Mouse (Mus musculus): ENCODE measurements around the gene Abtb1. TPM values are rescaled to one million over a fixed set of nuclear protein-coding genes. Genes with fewer than 3 reads are reported as not detected.

The Abtb1 gene
- polyA plus RNA-seq, 1 experiment from 2014 or later = 18.4 TPM

DNA sequence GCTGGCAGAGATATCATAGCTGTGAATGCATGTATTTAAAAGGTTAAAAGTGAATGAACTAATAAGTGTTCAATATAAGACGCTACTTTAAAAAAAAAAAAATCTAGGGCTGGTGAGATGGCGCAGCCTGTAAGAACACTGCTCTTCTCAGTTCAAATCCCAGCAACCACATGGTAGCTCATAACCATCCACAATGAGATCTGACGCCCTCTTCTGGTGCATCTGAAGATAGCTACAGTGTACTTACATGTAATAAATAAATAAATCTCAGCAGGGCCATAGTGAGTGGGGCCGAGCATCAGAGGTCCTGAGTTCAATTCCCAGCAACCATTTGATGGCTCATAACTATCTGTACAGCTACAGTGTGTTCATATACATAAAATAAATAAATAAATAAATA lies 37.7 kb upstream of the Abtb1 start:
- 68% methylated on average over 4 of the region's 4 CpGs for WGBS
- H3K36me3 ChIP-seq (ENCODE audit: control insufficient read depth, insufficient read depth, low read length) = no peaks in the 10 kb centered on the region
- H3K9ac ChIP-seq (ENCODE audit: low read depth, low read length) = no peak overlapping the region
- no peak overlapping the region for H3K27ac ChIP-seq (ENCODE audit: low read depth, low read length)
- ATAC-seq (ENCODE audit: low FRiP score) (no peak), DNase-seq (ENCODE audit: low spot score) (no peak)
- H3K4me1 ChIP-seq (replicated peaks; ENCODE audit: control insufficient read depth, insufficient read depth, low read length) = no peaks in the 10 kb centered on the region
- no peak overlapping the region for H3K4me3 ChIP-seq (ENCODE audit: low read depth, low read length)
- peaks cover 3% of the 10 kb centered on the region; the same call in 1 of the 2 replicates for H3K27me3 ChIP-seq (ENCODE audit: control insufficient read depth, insufficient read depth, low read length)
- H3K4me2 ChIP-seq (replicated peaks; ENCODE audit: low read depth, low read length) = no peak overlapping the region
- H3K9me3 ChIP-seq (ENCODE audit: control insufficient read depth, low read length) = no peaks in the 10 kb centered on the region; the same call in 1 of the 2 replicates

DNA sequence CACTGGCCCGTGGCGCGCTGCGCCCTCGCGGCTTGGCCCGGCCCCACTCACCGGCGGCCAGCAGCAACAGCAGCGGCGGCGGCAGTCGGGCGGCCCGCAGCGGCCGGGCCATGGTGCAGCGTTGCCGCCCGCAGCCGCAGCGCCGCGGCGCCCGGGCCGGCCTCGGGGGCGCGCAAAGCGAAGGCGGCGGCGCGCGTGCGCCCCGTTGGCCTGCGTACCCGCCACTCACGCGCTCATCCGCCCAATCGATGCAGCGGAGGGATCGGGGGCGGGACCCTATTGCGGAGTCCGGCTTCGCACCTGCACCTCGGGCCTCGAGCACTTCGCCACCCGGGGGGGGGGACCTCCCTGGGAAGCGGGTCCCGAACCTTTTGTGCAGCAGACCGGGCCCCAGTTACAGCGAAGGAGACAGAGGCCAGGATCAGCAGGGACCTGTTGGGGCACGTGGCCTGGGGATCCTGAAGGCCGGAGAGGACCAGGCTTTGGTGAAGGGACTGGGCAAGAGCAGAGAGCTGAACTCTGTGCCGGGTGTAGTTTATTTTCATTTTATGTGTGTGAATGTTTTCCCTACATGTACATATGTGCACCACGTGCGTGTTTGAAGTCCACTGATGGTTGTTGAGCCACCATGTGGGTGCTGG lies 33.2 kb upstream of the Abtb1 start, which contains the start of gene Podxl2:
Gene Podxl2, minus strand, starts transcription at position 177 of the 641 bp plus-strand sequence.
- Histone ChIP-seq H3K4me1 (replicated peaks; ENCODE audit: control insufficient read depth, insufficient read depth, low read length) (no peaks in the 10 kb centered on the region), H3K36me3 (ENCODE audit: control insufficient read depth, insufficient read depth, low read length) (no peaks in the 10 kb centered on the region), H3K27me3 (ENCODE audit: control insufficient read depth, insufficient read depth, low read length) (peaks cover 4% of the 10 kb centered on the region; the same call in 1 of the 2 replicates), H3K27ac (ENCODE audit: low read depth, low read length) (peak within 1 kb of the TSS; percentile 85), H3K4me2 (replicated peaks; ENCODE audit: low read depth, low read length) (peak within 1 kb of the TSS; percentile 96), H3K9ac (ENCODE audit: low read depth, low read length) (peak within 1 kb of the TSS; percentile 92), H3K9me3 (ENCODE audit: control insufficient read depth, low read length) (no peaks in the 10 kb centered on the region; the same call in 1 of the 2 replicates), H3K4me3 (ENCODE audit: low read depth, low read length) (peak within 1 kb of the TSS; percentile 87)
- 6% methylated on average over 55 of the region's 63 CpGs for WGBS
- DNase-seq (ENCODE audit: low spot score) = peak; percentile 92
- ATAC-seq (ENCODE audit: low FRiP score) = peak; percentile 76

DNA sequence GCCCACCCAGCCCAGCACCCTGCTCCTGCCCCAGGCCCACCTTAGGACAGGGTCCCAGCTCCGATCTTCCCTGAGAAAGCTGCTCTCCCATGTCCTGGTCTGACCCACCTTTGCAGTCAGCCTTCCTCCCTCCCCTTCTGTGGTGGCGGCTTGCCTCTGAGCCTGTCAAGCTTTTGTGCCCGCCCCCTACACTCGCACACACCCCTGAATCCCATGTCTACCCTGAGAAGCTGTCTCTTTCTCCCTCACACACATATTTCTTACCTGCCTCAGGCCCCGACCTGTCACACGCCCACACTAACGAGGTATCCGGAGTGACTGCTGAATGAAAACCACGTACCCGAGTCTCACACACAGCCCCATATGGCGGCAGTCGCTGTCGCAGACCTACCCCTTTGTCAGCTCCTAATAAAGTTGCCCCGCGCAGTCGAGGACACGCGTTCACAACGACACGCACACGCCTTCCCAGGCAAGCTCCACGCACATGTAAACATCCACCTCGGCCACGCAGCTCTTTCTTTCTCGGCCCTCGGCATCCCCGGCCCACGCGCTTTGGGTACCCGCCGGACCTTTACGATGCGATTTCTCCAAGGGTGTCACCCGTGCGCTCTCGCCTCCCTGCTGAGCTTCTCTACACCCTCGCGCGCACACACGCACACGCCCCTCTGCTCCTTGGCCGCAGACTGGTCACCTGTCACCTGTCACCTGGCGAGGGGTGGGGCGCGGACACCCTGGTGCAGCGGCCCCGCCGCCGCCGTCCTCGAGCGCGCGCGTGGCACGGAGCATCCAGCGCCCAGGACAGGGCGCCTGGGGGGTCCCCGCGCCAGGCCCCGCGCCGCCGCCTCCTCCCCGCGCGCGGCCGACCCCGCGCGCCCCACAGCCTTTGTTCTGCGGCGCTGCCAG lies 32.4 kb upstream of the Abtb1 start:
- ATAC-seq (ENCODE audit: low FRiP score) = peak; percentile 53
- H3K27ac ChIP-seq (ENCODE audit: low read depth, low read length) = peak overlapping the region; percentile 85

DNA sequence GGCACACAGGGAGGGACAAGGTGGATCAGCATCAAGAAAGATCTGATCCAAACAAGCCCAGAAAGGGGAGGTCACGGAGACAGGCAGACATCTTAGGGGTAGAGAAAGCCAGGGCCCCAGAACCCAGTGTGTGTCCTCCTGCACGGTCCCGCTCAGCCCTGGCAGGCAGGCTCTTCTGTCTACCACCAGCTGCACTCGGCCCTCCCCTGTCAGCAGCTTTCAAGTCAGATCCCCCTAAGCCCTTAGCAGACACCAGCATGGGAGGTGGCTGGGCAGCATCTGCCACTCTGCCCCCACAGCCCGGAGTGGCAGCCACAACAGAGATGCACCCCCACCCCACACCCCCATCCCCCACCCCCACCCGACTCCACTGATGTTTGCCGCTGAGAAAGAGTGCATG lies 31.0 kb upstream of the Abtb1 start:
- peak overlapping the region; percentile 96 for H3K4me2 ChIP-seq (replicated peaks; ENCODE audit: low read depth, low read length)
- H3K4me1 ChIP-seq (replicated peaks; ENCODE audit: control insufficient read depth, insufficient read depth, low read length) = no peaks in the 10 kb centered on the region
- H3K36me3 ChIP-seq (ENCODE audit: control insufficient read depth, insufficient read depth, low read length) = no peaks in the 10 kb centered on the region
- H3K9me3 ChIP-seq (ENCODE audit: control insufficient read depth, low read length) = no peaks in the 10 kb centered on the region; the same call in 1 of the 2 replicates
- H3K9ac ChIP-seq (ENCODE audit: low read depth, low read length) = peak overlapping the region; percentile 92
- peak; percentile 35 for DNase-seq (ENCODE audit: low spot score)
- H3K4me3 ChIP-seq (ENCODE audit: low read depth, low read length) = peak overlapping the region; percentile 87
- 0 out of 2 replicates have a peak overlapping the region, but pooled peaks have one; percentile 51 for H3K27ac ChIP-seq (ENCODE audit: low read depth, low read length)
- WGBS = 30% methylated on average over 7 of the region's 7 CpGs
- peaks cover 4% of the 10 kb centered on the region; the same call in 1 of the 2 replicates for H3K27me3 ChIP-seq (ENCODE audit: control insufficient read depth, insufficient read depth, low read length)
- ATAC-seq (ENCODE audit: low FRiP score) = peak; percentile 36

More for the DNA sequence above, 32.4 kb upstream of the Abtb1 start:
- no peaks in the 10 kb centered on the region for H3K36me3 ChIP-seq (ENCODE audit: control insufficient read depth, insufficient read depth, low read length)
- peak overlapping the region; percentile 87 for H3K4me3 ChIP-seq (ENCODE audit: low read depth, low read length)
- H3K9ac ChIP-seq (ENCODE audit: low read depth, low read length) = peak overlapping the region; percentile 92
- whole genome bisulfite sequencing = 5% methylated on average over 43 of the region's 74 CpGs
- peak overlapping the region; percentile 96 for H3K4me2 ChIP-seq (replicated peaks; ENCODE audit: low read depth, low read length)
- peaks cover 4% of the 10 kb centered on the region; the same call in 1 of the 2 replicates for H3K27me3 ChIP-seq (ENCODE audit: control insufficient read depth, insufficient read depth, low read length)
- H3K9me3 ChIP-seq (ENCODE audit: control insufficient read depth, low read length) = no peaks in the 10 kb centered on the region; the same call in 1 of the 2 replicates
- H3K4me1 ChIP-seq (replicated peaks; ENCODE audit: control insufficient read depth, insufficient read depth, low read length) = no peaks in the 10 kb centered on the region
- DNase-seq (ENCODE audit: low spot score) = peak; percentile 60

DNA sequence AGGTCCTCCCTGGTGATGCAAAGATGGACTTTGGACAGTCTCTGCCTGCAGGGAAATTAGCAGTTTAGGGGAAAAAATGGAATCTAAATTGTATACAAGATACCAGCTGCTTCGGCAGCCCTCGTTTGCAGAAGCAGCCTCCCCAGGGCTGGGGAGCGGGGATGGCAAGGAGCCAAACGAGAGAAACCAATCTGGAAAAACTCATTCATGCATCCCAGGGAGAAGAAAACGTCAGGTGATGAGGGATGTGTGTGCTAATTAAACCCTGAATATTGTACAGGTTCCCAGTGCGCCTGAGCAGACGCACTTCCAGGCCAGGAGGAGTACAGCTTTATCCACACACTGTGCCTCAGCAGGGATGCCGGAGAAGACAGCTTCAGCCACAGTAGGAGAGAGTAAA lies 29.8 kb upstream of the Abtb1 start:
- Histone ChIP-seq H3K4me1 (replicated peaks; ENCODE audit: control insufficient read depth, insufficient read depth, low read length) (no peaks in the 10 kb centered on the region), H3K4me3 (ENCODE audit: low read depth, low read length) (no peak overlapping the region), H3K36me3 (ENCODE audit: control insufficient read depth, insufficient read depth, low read length) (no peaks in the 10 kb centered on the region), H3K4me2 (replicated peaks; ENCODE audit: low read depth, low read length) (no peak overlapping the region), H3K27ac (ENCODE audit: low read depth, low read length) (no peak overlapping the region; the same call in 1 of the 2 replicates), H3K9me3 (ENCODE audit: control insufficient read depth, low read length) (no peaks in the 10 kb centered on the region; the same call in 1 of the 2 replicates), H3K9ac (ENCODE audit: low read depth, low read length) (no peak overlapping the region), H3K27me3 (ENCODE audit: control insufficient read depth, insufficient read depth, low read length) (peaks cover 4% of the 10 kb centered on the region; the same call in 1 of the 2 replicates)
- 58% methylated on average over 8 of the region's 8 CpGs for WGBS
- ATAC-seq (ENCODE audit: low FRiP score) = no peak
- no peak for DNase-seq (ENCODE audit: low spot score)

DNA sequence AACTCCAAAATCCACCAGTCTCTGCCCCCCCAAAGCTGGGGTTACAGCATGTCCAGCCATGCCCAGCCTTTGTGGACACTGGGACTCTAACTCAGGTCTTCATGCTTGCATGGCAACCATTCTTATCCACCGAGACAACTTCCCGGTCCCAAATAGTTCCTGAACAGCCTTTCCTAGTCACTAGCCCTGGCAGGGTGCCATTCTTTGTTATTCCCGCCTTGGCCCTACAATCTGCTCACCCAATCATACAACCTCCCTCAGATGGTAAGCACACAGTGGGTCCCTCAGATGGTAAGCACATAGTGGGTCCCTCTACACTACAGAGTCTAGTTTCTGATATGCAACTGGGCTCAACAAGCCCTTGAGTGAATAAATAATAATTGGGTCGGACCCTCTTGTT lies 28.8 kb upstream of the Abtb1 start:
- WGBS = 68% methylated on average over 4 of the region's 4 CpGs
- Histone ChIP-seq H3K9me3 (ENCODE audit: control insufficient read depth, low read length) (no peaks in the 10 kb centered on the region; the same call in 1 of the 2 replicates), H3K4me3 (ENCODE audit: low read depth, low read length) (no peak overlapping the region), H3K4me2 (replicated peaks; ENCODE audit: low read depth, low read length) (no peak overlapping the region), H3K27me3 (ENCODE audit: control insufficient read depth, insufficient read depth, low read length) (peaks cover 4% of the 10 kb centered on the region; the same call in 1 of the 2 replicates), H3K9ac (ENCODE audit: low read depth, low read length) (no peak overlapping the region), H3K4me1 (replicated peaks; ENCODE audit: control insufficient read depth, insufficient read depth, low read length) (no peaks in the 10 kb centered on the region), H3K36me3 (ENCODE audit: control insufficient read depth, insufficient read depth, low read length) (no peaks in the 10 kb centered on the region), H3K27ac (ENCODE audit: low read depth, low read length) (no peak overlapping the region)
- no peak for DNase-seq (ENCODE audit: low spot score)
- ATAC-seq (ENCODE audit: low FRiP score) = no peak

DNA sequence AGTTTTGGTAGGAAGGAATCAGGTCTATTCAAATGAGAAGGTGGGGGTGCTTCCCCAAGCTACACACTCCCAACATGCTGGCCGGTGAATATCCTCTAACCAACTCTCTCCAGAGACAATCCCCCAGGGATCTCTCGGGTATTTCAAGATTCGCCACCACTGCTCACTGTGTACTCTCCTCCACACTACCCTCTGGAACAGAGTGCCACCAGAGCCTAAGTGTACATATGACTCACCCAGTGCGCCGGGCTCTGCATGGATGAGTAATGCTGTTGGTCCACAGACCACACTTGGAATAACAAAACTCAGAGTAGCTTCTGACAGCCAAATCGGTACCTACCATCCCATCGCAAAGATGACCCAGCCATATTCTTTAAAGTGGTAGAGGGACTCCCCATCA lies 27.7 kb upstream of the Abtb1 start:
- no peak for DNase-seq (ENCODE audit: low spot score)
- no peaks in the 10 kb centered on the region for H3K36me3 ChIP-seq (ENCODE audit: control insufficient read depth, insufficient read depth, low read length)
- no peak overlapping the region for H3K27ac ChIP-seq (ENCODE audit: low read depth, low read length)
- ATAC-seq (ENCODE audit: low FRiP score) = no peak
- H3K27me3 ChIP-seq (ENCODE audit: control insufficient read depth, insufficient read depth, low read length) = 0 out of 2 replicates have a peak, but pooled peaks cover under 1% of the 10 kb centered on the region
- no peaks in the 10 kb centered on the region for H3K9me3 ChIP-seq (ENCODE audit: control insufficient read depth, low read length)
- H3K9ac ChIP-seq (ENCODE audit: low read depth, low read length) = no peak overlapping the region
- H3K4me3 ChIP-seq (ENCODE audit: low read depth, low read length) = no peak overlapping the region
- H3K4me1 ChIP-seq (replicated peaks; ENCODE audit: control insufficient read depth, insufficient read depth, low read length) = no peaks in the 10 kb centered on the region
- H3K4me2 ChIP-seq (replicated peaks; ENCODE audit: low read depth, low read length) = no peak overlapping the region
- WGBS = 88% methylated on average over 7 of the region's 7 CpGs

DNA sequence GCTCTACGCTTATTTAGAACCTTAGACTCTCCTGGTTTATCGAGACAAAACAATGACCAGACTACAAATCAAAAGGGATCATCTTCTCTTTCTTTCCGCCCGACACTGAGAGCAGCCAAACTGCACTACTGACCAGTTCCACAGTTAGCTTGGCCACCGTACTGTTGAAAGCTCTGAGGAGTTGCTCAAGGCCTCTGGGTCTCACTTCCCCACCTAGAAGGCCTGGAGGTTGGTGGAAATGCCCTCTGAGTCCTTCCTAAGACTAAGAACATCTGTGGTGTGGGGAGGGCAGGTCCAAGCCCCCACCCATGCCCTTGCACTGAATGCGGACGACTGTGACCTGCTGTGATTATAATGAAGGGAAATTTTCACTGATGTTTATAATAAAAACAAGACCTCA lies 23.9 kb upstream of the Abtb1 start:
- Histone ChIP-seq H3K36me3 (ENCODE audit: control insufficient read depth, insufficient read depth, low read length) (peaks cover 14% of the 10 kb centered on the region), H3K4me1 (replicated peaks; ENCODE audit: control insufficient read depth, insufficient read depth, low read length) (no peaks in the 10 kb centered on the region), H3K9ac (ENCODE audit: low read depth, low read length) (no peak overlapping the region), H3K4me3 (ENCODE audit: low read depth, low read length) (no peak overlapping the region), H3K27ac (ENCODE audit: low read depth, low read length) (no peak overlapping the region), H3K4me2 (replicated peaks; ENCODE audit: low read depth, low read length) (no peak overlapping the region), H3K9me3 (ENCODE audit: control insufficient read depth, low read length) (no peaks in the 10 kb centered on the region), H3K27me3 (ENCODE audit: control insufficient read depth, insufficient read depth, low read length) (no peaks in the 10 kb centered on the region)
- DNase-seq (ENCODE audit: low spot score) = no peak
- WGBS = 84% methylated on average over 7 of the region's 7 CpGs
- ATAC-seq (ENCODE audit: low FRiP score) = no peak
